Mouse (Mus musculus) neural tube, embryonic 11.5 days (tissue): ENCODE results near the gene Adprm. TPM values are rescaled to one million over a fixed set of nuclear protein-coding genes. Genes with fewer than 3 reads are reported as not detected.
"Not testable (repeated sequence)": the region's sequence is repeated elsewhere in the genome, so short reads cannot be mapped to it uniquely, and the experiment has no call there.

Source experiments
- ATAC-seq: fragments of 200-750 bp; cut with Nextera tagmentation; 2 replicates; pipeline ENCODE4 v1.8.0; 2017; ENCODE audit warnings: moderate number of reproducible peaks, mild to moderate bottlenecking, moderate TSS enrichment, moderate library complexity; ENCODE audit not compliant: insufficient read depth, low FRiP score, low TSS enrichment
- DNase-seq: peaks from one replicate; pipeline ENCODE4 v3.0.0-alpha.2; 2015; ENCODE audit warnings: low spot score
- H3K27ac ChIP-seq: fragments of 300-500 bp; sonication (generic); 2 replicates; pipeline ENCODE4 v1.5.1; 2014; ENCODE audit warnings: low read depth, mild to moderate bottlenecking, low read length
- H3K27me3 ChIP-seq: fragments of 300-500 bp; sonication (generic); 2 replicates; pipeline ENCODE4 v1.6.1; 2014; ENCODE audit warnings: mild to moderate bottlenecking, low read length, mixed read lengths; ENCODE audit not compliant: control insufficient read depth, insufficient read depth
- H3K36me3 ChIP-seq: fragments of 300-500 bp; sonication (generic); 2 replicates; pipeline ENCODE4 v1.6.1; 2014; ENCODE audit warnings: mild to moderate bottlenecking, low read length, moderate library complexity, mixed read lengths; ENCODE audit not compliant: control insufficient read depth, insufficient read depth
- H3K4me1 ChIP-seq: fragments of 300-500 bp; sonication (generic); 2 replicates; pipeline ENCODE4 v1.6.1; 2014; ENCODE audit warnings: low read length, mixed read lengths; ENCODE audit not compliant: control insufficient read depth, insufficient read depth
- H3K4me2 ChIP-seq: fragments of 300-500 bp; sonication (generic); 2 replicates; pipeline ENCODE4 v1.6.1; 2014; ENCODE audit warnings: low read depth, mild to moderate bottlenecking, moderate library complexity
- H3K4me3 ChIP-seq: fragments of 300-500 bp; sonication (generic); 2 replicates; pipeline ENCODE4 v1.5.1; 2014; ENCODE audit warnings: low read depth, low read length
- H3K9ac ChIP-seq: fragments of 300-500 bp; sonication (generic); 2 replicates; pipeline ENCODE4 v1.6.1; 2014; ENCODE audit warnings: mild to moderate bottlenecking, low read length
- H3K9me3 ChIP-seq: fragments of 300-500 bp; sonication (generic); 2 replicates; pipeline ENCODE4 v1.6.1; 2016; ENCODE audit warnings: low read length; ENCODE audit not compliant: control insufficient read depth
- WGBS: fragments of 180-500 bp; shearing (Covaris S2); extraction: QIAGEN DNeasy Blood & Tissue Kit; methylation state at CpG from one replicate; pipeline ENCODE4 v1.1.7; 2014; 5-methylcytosine and 5-hydroxymethylcytosine counted together
- polyA plus RNA-seq: library from polyadenylated mRNA; unstranded; fragments of >200 nt; fragmentation: Nextera tagmentation; extraction: Ambion mirVana; gene quantifications from 2 replicates; pipeline ENCODE4 v1.2.1, GENCODE M21; 2014

The Adprm gene
- polyA plus RNA-seq, 1 experiment from 2014 or later = 40.6 TPM

- DNase-seq = no peak
- no peaks in the 10 kb centered on the region for H3K4me1 ChIP-seq
- H3K4me2 ChIP-seq = no peak overlapping the region
- no peaks in the 10 kb centered on the region for H3K9me3 ChIP-seq
- H3K4me3 ChIP-seq = no peak overlapping the region
- no peak overlapping the region for H3K9ac ChIP-seq
- ATAC-seq = no peak
- no peaks in the 10 kb centered on the region for H3K27me3 ChIP-seq
- WGBS = 23% methylated on average over 6 of the region's 6 CpGs
- no peak overlapping the region for H3K27ac ChIP-seq
- H3K36me3 ChIP-seq = no peaks in the 10 kb centered on the region
Measured at GRCm38 (mm10) chr11:67023802-67024340, 28.5 kb downstream of the Adprm start.

GRCm38 (mm10) chr11:67023191-67023590 lies 29.2 kb downstream of the Adprm start:
- DNase-seq, H3K36me3 ChIP-seq, H3K4me1 ChIP-seq, H3K9me3 ChIP-seq, H3K9ac ChIP-seq, ATAC-seq, H3K4me3 ChIP-seq, H3K27ac ChIP-seq, H3K4me2 ChIP-seq, H3K27me3 ChIP-seq: not testable (repeated sequence)
- 47% methylated on average over 1 of the region's 1 CpGs for WGBS

- no peak for DNase-seq
- Histone ChIP-seq H3K4me1 (no peaks in the 10 kb centered on the region; the same call in 1 of the 2 replicates), H3K9me3 (no peaks in the 10 kb centered on the region), H3K27me3 (no peaks in the 10 kb centered on the region), H3K9ac (no peak overlapping the region), H3K4me3 (no peak overlapping the region), H3K27ac (no peak overlapping the region), H3K4me2 (no peak overlapping the region), H3K36me3 (no peaks in the 10 kb centered on the region)
- WGBS = 90% methylated on average over 13 of the region's 13 CpGs
- ATAC-seq = no peak
Measured at GRCm38 (mm10) chr11:67022354-67023115, 29.9 kb downstream of the Adprm start.

- no peaks in the 10 kb centered on the region; the same call in 1 of the 2 replicates for H3K4me1 ChIP-seq
- ATAC-seq (no peak), DNase-seq (peak; percentile 69)
- no peaks in the 10 kb centered on the region for H3K36me3 ChIP-seq
- H3K9me3 ChIP-seq = no peaks in the 10 kb centered on the region
- H3K4me3 ChIP-seq = no peak overlapping the region
- H3K4me2 ChIP-seq = peak overlapping the region; percentile 2; the same call in 1 of the 2 replicates
- no peaks in the 10 kb centered on the region for H3K27me3 ChIP-seq
- no peak overlapping the region for H3K9ac ChIP-seq
- H3K27ac ChIP-seq = no peak overlapping the region
- WGBS = 5% methylated on average over 12 of the region's 12 CpGs
Measured at GRCm38 (mm10) chr11:67020948-67021347, 31.4 kb downstream of the Adprm start.

GRCm38 (mm10) chr11:67019711-67020475 lies 32.5 kb downstream of the Adprm start:
- no peak overlapping the region for H3K4me3 ChIP-seq
- H3K27me3 ChIP-seq = no peaks in the 10 kb centered on the region
- no peak overlapping the region for H3K27ac ChIP-seq
- WGBS = 79% methylated on average over 7 of the region's 7 CpGs
- H3K4me1 ChIP-seq = no peaks in the 10 kb centered on the region; the same call in 1 of the 2 replicates
- no peaks in the 10 kb centered on the region for H3K36me3 ChIP-seq
- H3K9ac ChIP-seq = no peak overlapping the region
- ATAC-seq (no peak), DNase-seq (no peak)
- H3K4me2 ChIP-seq = no peak overlapping the region
- H3K9me3 ChIP-seq = no peaks in the 10 kb centered on the region

- WGBS = 6% methylated on average over 12 of the region's 12 CpGs
- DNase-seq (no peak), ATAC-seq (0 out of 2 replicates have a peak, but pooled peaks have one; percentile 56)
- Histone ChIP-seq H3K9ac (no peak overlapping the region), H3K4me2 (peak overlapping the region; percentile 3; the same call in 1 of the 2 replicates), H3K4me3 (no peak overlapping the region), H3K4me1 (no peaks in the 10 kb centered on the region; the same call in 1 of the 2 replicates), H3K36me3 (no peaks in the 10 kb centered on the region), H3K27ac (no peak overlapping the region), H3K27me3 (no peaks in the 10 kb centered on the region), H3K9me3 (no peaks in the 10 kb centered on the region)
Measured at GRCm38 (mm10) chr11:67017801-67018591, 34.4 kb downstream of the Adprm start.

GRCm38 (mm10) chr11:67011635-67012034 lies 40.8 kb downstream of the Adprm start:
- H3K4me2 ChIP-seq = no peak overlapping the region
- no peaks in the 10 kb centered on the region for H3K36me3 ChIP-seq
- H3K27ac ChIP-seq = no peak overlapping the region
- 17% methylated on average over 4 of the region's 4 CpGs for WGBS
- no peaks in the 10 kb centered on the region for H3K9me3 ChIP-seq
- no peak overlapping the region for H3K9ac ChIP-seq
- no peaks in the 10 kb centered on the region for H3K4me1 ChIP-seq
- no peak for ATAC-seq
- no peak overlapping the region for H3K4me3 ChIP-seq
- DNase-seq = no peak
- no peaks in the 10 kb centered on the region for H3K27me3 ChIP-seq

- H3K4me3 ChIP-seq = no peak overlapping the region
- no peaks in the 10 kb centered on the region for H3K36me3 ChIP-seq
- no peaks in the 10 kb centered on the region for H3K27me3 ChIP-seq
- no peaks in the 10 kb centered on the region for H3K9me3 ChIP-seq
- no peak; the same call in 1 of the 2 replicates for ATAC-seq
- peak; percentile 56 for DNase-seq
- 6% methylated on average over 8 of the region's 8 CpGs for WGBS
- no peak overlapping the region for H3K9ac ChIP-seq
- H3K27ac ChIP-seq = no peak overlapping the region
- no peak overlapping the region for H3K4me2 ChIP-seq
- no peaks in the 10 kb centered on the region for H3K4me1 ChIP-seq
Measured at GRCm38 (mm10) chr11:67010430-67010829, 42.0 kb downstream of the Adprm start.
